Mouse (Mus musculus) layer of hippocampus, postnatal 36 days (tissue): ENCODE data around the gene Metap1. TPM values are rescaled to one million over a fixed set of nuclear protein-coding genes. Genes with fewer than 3 reads are reported as not detected.
A peak's percentile ranks its signal among the peaks of the same experiment; 100 is the strongest.

Experiments
- DNase-seq, 2 experiments: peaks; one replicate each; pipeline ENCODE4 v3.0.0; 2022
- microRNA-seq, 2 experiments: library from miRNA; unstranded; fragments of <30 nt; microRNA quantifications; one replicate each; pipeline ENCODE4 v1.2.0; 2021
- total RNA-seq, 2 experiments: library from RNA; stranded (reverse); gene quantifications; 2 replicates each; pipeline ENCODE4 v1.2.3; 2021

Metap1 gene
- total RNA-seq, 2 experiments from 2014 or later: 45.6 to 50.6 TPM

DNA sequence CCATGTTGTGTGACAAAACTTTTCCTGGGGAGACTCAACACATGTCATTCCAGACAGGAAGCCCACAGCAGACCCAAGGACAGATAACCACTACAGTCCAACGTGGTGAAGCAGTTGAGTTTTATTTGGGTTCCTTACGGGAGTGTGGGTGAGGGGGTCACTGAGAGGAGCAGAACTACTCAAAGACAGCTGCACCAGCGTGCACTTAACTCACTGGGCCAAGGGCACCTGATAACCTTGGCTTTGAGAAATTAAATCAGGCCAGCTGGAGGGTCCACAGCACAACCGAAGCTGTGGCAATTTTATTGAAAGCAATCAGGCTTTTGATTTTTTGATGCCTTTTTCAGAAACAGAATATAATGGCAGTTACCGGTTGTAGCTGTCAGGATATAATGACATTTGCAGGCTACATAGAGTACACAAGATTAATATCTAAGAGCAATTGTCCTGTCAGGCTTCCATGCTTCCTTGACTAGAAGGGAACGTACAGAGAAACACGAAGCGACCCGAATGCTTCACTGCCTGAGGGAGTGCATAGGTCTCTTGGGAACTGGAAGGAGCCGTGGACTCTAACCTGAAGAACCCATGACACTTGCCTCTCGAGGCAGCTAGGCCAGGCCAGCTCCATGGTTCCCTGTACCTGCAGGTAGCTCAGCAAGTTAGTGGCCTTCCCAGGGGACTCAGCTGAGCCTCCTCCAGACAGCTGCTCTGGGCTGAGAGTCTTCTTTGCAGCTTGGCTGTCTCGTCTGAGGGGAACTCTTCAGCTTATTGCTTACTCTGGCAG, 41.0 kb downstream of the Metap1 start:
- no peak for DNase-seq

DNA sequence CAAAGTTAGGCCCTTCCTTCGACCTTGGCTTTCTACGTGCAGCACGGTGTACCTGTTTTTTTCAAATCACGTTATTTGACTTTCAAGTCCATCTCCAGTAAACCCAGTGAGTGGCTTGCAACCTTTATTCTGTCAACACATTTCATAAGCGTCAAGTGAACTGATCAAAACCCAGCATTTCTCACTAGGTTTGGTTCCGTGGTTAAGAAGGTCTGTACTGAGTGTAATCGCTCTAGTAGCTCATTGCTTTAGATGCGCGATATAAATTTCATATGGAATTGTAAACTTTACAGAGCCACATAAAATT, 45.9 kb downstream of the Metap1 start:
- DNase-seq: no peak

DNA sequence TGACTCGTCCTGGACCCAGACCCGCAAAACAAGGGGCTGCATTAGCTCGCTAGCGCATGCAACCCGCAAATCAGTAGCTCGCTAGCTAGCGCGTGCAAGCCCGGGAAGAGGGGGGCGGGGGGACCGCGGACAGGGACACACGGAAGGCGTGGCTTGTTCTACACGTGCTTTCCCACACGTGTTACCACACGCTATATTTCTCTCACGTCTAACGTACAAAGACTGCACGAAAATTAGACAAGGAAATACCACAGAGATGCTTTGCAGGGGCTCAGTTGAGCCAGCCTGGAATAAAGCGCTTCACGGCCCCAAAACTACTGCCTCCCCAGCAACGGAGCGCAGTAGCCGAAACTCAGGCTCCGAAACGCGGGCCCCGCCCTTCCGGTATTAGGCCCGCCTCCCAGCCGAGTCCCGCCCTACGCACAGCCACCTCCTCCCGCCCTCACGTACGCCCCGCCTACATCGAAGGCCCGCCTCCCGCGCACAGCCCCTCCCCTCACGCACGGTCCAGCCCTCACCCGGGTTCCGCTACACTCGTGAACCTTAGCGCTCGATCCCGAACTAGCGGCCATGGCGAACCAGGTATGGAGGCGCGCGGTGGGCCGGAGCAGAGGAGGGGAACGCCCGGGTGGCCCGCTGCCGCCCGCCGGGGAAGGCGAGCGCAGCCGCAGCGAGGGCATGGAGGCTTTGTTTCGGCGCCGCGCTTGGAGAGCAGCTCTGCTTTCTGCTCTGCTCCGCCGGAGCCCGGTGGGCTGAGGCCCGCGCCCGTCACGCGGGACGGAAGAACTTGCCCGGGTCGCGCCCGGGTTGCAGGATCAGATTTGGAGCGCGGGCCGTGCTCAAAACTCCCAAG, 46.5 kb downstream of the Metap1 start, which contains the start of gene Adh5:
Gene Adh5 (plus strand): TSS at position 482 of the 853 bp plus-strand sequence.
- peak; percentile 90 for DNase-seq

DNA sequence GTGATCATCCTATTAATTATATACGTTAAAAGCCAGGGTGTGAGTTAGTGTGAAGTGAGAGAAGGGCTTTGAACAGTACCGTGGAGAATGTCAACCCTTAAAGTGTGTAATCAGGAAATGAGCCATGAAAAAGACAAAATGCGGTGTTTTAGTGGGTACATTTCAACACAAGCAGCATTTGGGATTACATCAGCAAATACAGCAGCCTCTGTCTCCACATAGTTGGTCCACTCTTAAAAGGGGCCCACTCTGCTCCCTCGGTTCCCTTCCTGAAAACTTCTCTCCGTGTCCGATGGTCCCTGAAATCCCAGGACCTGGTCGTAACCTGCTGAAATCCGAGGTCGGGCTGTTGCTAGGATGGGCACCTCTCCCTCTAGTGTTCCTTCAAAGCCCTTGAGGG, 47.1 kb downstream of the Metap1 start:
- DNase-seq: no peak

DNA sequence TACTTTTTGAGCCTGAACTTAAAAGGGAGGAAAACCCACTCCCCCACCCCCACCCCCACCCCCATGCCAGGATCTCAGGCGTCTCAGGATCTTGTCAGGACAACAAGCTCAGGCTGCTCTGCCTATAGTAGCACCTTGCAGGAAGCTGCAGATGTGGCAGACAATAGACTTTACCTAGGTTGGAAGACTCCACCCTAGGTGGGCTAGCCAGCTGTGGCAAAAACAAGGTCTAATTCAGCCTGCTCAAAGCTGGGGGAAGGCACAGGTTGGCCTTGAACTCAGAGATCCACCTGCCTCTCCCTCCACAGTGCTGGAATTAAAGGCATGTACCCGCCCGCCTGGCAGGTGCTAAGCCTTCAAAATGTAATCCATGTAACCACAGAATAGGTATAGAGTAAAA, 50.6 kb downstream of the Metap1 start:
- DNase-seq: no peak

DNA sequence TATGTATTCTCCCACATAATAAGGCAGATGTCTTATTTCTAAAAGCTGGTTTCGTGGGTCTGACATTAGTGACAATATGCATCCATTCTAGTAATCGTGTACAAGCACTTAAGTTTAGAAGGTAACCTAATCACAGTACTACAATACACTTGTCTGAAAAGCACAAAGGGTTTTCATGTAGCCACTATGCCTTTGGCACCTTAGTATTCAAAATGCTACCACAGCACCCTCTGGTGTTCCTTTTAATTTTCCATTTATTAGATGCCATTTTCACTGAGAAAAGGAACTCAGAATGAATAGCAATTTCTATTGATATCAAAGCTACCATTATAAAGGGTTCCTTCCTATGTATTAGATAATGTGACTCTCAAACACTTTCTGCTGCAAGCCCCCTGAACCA, 57.5 kb downstream of the Metap1 start:
- DNase-seq: no peak

DNA sequence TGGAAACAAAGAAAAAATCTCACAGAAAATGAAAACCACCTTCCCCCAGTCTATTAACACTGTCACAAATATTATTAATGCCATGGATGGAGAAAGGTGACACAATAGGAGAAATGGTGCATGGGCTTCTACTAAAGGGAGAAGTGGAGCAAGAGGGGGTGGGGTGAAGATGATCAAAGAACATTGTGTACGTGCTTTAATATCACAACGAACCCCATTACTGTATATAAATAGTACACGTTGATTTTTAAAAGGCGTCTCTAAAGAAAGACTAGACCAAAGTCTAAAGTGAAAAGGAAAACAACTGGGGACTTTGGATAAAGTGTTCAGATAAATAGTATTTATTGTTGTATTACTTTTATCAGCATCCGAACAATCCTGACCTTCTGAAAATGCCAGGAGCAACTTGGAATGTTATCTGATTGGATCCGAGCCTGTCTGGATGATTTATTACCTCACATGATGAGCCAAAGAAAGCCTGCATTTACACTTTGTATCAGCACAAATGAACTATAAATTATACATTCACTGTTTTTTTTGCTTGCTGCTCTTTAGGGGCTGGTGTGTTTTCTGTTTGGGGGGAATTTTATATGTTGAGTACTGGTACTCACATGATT, 58.8 kb downstream of the Metap1 start:
- DNase-seq: no peak

DNA sequence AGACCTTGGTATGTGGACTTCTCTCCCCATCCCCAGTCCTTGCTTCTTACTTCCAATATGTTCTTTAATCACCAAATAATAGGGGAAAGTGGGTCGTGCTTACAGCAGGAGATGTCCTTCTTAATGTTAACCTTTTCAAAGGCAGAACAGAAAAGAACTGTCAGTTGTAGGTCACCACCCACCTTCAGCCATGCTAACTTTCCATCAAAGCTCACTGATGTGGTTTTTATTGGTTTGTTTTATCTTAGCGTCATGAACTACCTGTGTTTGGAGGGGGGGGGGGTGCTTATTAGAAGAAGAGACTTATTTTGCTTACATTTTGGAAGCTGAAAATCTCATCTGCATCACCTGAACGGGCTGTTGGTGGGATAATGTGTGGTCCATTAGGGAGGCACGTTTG, 65.1 kb downstream of the Metap1 start:
- no peak for DNase-seq

DNA sequence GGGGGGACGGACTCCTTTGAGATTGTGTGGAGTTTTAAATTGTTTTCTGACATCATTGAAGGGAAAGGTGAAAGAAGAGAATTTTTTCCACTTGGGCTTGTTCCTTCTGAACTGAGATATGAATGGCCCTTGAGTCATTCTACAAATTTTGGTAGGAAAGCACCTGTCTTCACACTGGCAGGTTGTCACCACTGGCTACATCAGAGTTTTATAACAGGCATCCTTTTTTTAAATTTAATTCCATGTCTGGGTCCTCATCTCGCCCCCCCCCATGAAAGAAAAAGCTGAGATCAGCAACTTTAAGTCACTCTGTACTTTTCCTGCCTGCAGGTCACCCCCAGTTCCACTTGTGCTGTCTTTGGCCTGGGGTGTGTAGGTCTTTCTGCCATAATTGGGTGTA, 65.7 kb downstream of the Metap1 start:
- no peak for DNase-seq

DNA sequence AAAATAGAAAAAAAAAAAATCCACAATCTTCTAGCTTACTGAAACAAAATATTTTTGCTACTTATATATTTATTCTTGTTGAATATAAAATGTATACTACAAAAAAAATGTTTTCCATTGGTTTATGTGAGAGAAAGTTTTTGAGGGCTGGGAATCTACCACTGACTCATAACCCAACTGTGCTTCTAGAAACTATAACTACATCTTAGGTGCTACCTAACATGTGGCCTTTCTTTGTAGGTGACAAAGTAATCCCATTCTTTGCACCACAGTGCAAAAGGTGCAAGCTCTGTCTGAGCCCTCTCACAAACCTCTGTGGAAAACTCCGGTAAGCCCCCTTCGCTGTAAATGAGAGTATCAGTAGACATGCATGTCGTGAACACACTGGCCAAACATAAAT, 68.9 kb downstream of the Metap1 start:
- no peak for DNase-seq

DNA sequence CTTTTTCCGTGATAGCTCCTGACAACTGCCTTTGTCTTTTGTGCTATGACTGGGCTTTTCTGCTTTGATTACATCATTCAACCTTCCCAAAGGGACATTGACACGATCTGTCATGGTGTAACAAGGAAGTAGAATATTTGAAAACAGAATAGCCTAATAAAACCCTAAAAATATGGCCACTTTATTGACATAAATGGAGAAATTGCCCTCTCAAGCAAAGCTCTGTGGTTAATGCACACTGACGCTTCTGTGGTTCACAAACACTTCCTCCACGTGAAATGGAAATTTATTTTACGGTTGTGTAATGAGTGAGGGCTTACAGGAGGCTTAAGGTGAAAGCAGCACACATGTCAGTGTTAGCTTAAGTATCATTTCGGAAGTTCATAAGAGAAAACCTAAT, 69.9 kb downstream of the Metap1 start:
- DNase-seq: no peak

DNA sequence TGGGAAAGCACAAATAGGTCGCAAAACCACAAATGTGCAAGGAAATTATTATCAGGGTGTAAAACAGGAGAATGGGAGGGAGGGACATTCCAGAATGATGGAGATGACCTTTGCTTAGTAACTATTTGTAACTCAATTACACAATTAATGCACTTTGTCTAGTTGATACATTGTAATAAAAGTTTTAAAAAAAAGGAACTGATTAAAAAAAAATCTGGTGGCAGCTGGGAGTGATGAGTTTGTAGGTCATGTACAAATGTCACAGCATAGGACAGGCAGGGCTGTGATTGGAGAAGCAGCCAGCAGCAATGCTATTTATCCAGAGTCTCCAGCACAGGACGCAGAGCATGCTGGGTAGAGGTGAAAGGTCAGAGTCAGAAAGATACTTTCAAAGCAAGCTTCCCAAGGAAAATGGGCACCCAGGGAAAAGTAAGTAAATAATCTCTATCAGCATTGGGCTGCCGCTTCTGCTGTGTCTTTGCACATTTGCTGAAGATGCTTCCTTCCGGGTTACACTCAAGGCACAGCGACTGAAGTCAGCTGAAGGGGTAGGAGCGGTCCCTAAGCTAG, 74.1 kb downstream of the Metap1 start, which contains the start of gene Adh4:
Gene Adh4 (plus strand): TSS at position 346 of the 570 bp plus-strand sequence.
- no peak for DNase-seq

DNA sequence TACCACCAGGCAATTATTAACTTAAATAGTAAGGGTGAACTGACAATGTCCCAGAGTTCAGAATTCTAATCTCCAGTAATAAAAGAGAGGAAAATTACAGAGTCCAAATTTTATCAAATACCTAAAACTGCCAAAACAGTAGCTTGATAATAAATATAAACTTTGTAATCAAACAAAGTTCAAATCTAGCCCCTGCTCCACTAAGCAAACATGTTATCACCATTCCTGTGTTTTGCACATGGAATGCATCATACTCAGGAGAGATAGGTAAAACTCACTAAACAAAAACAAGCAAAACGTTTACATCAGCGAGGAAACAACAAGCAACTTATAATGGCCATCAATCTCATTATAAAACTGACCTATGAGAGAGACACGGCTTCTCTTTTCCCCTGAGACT, 79.1 kb downstream of the Metap1 start:
- DNase-seq: no peak

DNA sequence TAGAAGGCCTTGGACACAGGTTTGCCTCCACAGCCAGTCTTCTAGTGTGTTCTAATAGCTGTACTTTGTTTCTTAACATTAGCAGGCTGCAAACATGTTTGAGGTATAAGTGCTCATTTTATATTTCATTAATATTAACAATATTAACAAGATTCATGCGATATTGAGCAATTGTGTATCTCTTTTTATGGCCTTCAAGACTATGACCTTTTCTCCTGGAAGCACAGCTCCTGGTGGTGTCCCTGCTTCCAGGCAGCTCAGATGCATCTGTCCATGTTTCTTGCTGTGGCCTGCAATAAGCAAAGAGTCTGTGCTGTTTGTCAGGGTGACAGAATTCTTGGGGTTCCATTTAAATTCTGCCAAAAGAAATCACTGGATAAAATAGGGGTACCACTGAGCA, 79.7 kb downstream of the Metap1 start:
- DNase-seq: no peak

Small RNA genes within 50 kb of the gene (microRNA-seq; reads per million reads assigned to microRNA genes)
- 0 to 0.42 reads per million in 2 experiments for gene Mir1956

Other genes with a start within 250 kb of the Metap1 start
- under 1 TPM; 0.45 to 0.68 TPM for gene Adh1, start 228.5 kb downstream of the Metap1 start, total RNA-seq
- gene Adh6a, start 176.2 kb downstream of the Metap1 start, total RNA-seq: not detected
- not detected for gene Adh6b, start 147.7 kb downstream of the Metap1 start, total RNA-seq
- not detected for gene Adh4, start 74.0 kb downstream of the Metap1 start, total RNA-seq
- gene Adh5, start 46.4 kb downstream of the Metap1 start, total RNA-seq: 10 to 100 TPM; 65.7 to 69.8 TPM
- gene Eif4e, start 36.7 kb upstream of the Metap1 start, total RNA-seq: 100 to 1,000 TPM; 186 to 189 TPM